8 mouse cellular contexts compared by ENCODE assay signal in the genomic region with DNA sequence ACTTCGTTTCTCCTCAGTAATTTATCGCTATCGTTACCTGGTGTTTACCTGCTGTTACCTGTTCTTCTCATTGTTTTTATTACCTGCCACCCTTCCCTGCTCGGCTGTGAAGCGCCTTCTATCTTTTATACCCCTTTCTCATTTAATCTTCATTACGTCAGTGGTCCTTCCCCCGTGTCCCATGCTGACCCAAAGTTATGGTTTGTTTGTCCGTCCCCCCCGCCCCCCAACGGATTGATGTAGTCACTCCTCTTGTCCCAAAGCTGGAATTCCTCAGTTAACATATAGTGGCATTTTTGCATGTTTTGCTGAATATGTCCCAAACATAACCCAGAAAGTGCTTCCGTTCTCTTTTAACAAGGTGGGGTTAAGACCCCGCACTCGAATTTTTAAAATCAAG. TPM values are rescaled to one million over a fixed set of nuclear protein-coding genes. Genes with fewer than 3 reads are reported as not detected.
DNase-seq lines count a peak whose midpoint lies in the region; ATAC-seq and TF ChIP-seq lines count a peak whose summit lies in the region.

No protein-coding gene starts in this region.

- peak overlapping the region; percentile 86 for H3K9ac ChIP-seq in lung, embryonic 16.5 days (ENCODE audit: low read length)
- H3K9ac ChIP-seq in embryonic facial prominence, embryonic 15.5 days = peak overlapping the region; percentile 47
- H3K9ac ChIP-seq in limb, embryonic 12.5 days (replicated peaks) = peak overlapping the region; percentile 79

- DNase-seq in lung, postnatal 36 days = no peak
- no peak for DNase-seq in layer of hippocampus, postnatal 25 days (ENCODE audit: extremely low spot score in 1 of 2, low spot score in 1 of 2)
- DNase-seq in left cerebral cortex, postnatal 36 days (ENCODE audit: low spot score in 2 of 2) = no peak
- DNase-seq in frontal cortex, postnatal 14 days (ENCODE audit: low spot score in 2 of 2) = no peak

- no peak for TF ChIP-seq POLR2A in olfactory bulb, adult 2 months (IDR thresholded peaks at IDR 0.05; ENCODE audit: insufficient read depth, low read depth, low read length)

- H3K4me1 ChIP-seq in lung, embryonic 16.5 days (replicated peaks; ENCODE audit: control insufficient read depth, insufficient read depth, low read length) = peaks cover 13% of the 10 kb centered on the region
- H3K4me1 ChIP-seq in embryonic facial prominence, embryonic 15.5 days = peaks cover 14% of the 10 kb centered on the region
- H3K4me1 ChIP-seq in limb, embryonic 12.5 days (replicated peaks) = peaks cover 15% of the 10 kb centered on the region
- H3K4me1 ChIP-seq in olfactory bulb, adult 2 months (ENCODE audit: control insufficient read depth, insufficient read depth, low read length) = peaks cover 4% of the 10 kb centered on the region; the same call in 1 of the 2 replicates

- intact Hi-C loops in left cerebral cortex, postnatal 36 days (cut with DNase I) = no loop called here

- peaks cover 17% of the 10 kb centered on the region for H3K36me3 ChIP-seq in lung, embryonic 16.5 days (ENCODE audit: control insufficient read depth, insufficient read depth, low read length)
- peaks cover 33% of the 10 kb centered on the region for H3K36me3 ChIP-seq in embryonic facial prominence, embryonic 15.5 days
- peaks cover 44% of the 10 kb centered on the region for H3K36me3 ChIP-seq in limb, embryonic 12.5 days

- TF ChIP-seq CTCF in olfactory bulb, adult 2 months (IDR thresholded peaks at IDR 0.05; ENCODE audit: insufficient read depth, low read depth, low read length) = no peak

- H3K4me3 ChIP-seq in lung, embryonic 16.5 days (ENCODE audit: low read length) = peak overlapping the region; percentile 85
- H3K4me3 ChIP-seq in embryonic facial prominence, embryonic 15.5 days (replicated peaks) = peak overlapping the region; percentile 61
- peak overlapping the region; percentile 82 for H3K4me3 ChIP-seq in limb, embryonic 12.5 days (replicated peaks)
- peak overlapping the region; percentile 76 for H3K4me3 ChIP-seq in olfactory bulb, adult 2 months (ENCODE audit: insufficient read depth, low read depth, low read length)

- ATAC-seq in lung, embryonic 16.5 days (ENCODE audit: low read depth) = no peak
- ATAC-seq in embryonic facial prominence, embryonic 15.5 days (ENCODE audit: insufficient number of reproducible peaks, low FRiP score, low TSS enrichment, low read depth) = no peak
- ATAC-seq in limb, embryonic 12.5 days (ENCODE audit: insufficient number of reproducible peaks, insufficient read depth, low FRiP score, low TSS enrichment, low read depth) = no peak

- peak overlapping the region; percentile 47 for H3K27ac ChIP-seq in lung, embryonic 16.5 days (ENCODE audit: low read length)
- H3K27ac ChIP-seq in embryonic facial prominence, embryonic 15.5 days (replicated peaks) = peak overlapping the region; percentile 58
- peak overlapping the region; percentile 60; the same call in 1 of the 2 replicates for H3K27ac ChIP-seq in limb, embryonic 12.5 days
- no peak overlapping the region for H3K27ac ChIP-seq in olfactory bulb, adult 2 months (ENCODE audit: insufficient read depth, low read depth, low read length)

- no peaks in the 10 kb centered on the region for H3K9me3 ChIP-seq in lung, embryonic 16.5 days (ENCODE audit: control insufficient read depth, low read length)
- H3K9me3 ChIP-seq in embryonic facial prominence, embryonic 15.5 days (replicated peaks) = no peaks in the 10 kb centered on the region
- H3K9me3 ChIP-seq in limb, embryonic 12.5 days = no peaks in the 10 kb centered on the region

- H3K27me3 ChIP-seq in lung, embryonic 16.5 days (ENCODE audit: control insufficient read depth, insufficient read depth, low read depth, low read length) = no peaks in the 10 kb centered on the region
- no peaks in the 10 kb centered on the region for H3K27me3 ChIP-seq in embryonic facial prominence, embryonic 15.5 days
- no peaks in the 10 kb centered on the region for H3K27me3 ChIP-seq in limb, embryonic 12.5 days

- WGBS in lung, embryonic 16.5 days = 2% methylated on average over 13 of the region's 13 CpGs
- WGBS in embryonic facial prominence, embryonic 15.5 days = 2% methylated on average over 13 of the region's 13 CpGs
- WGBS in limb, embryonic 12.5 days = 4% methylated on average over 13 of the region's 13 CpGs
- 3% methylated on average over 13 of the region's 13 CpGs for WGBS in olfactory bulb, adult 2 months

- H3K4me2 ChIP-seq in lung, embryonic 16.5 days (ENCODE audit: low read depth, low read length) = peak overlapping the region; percentile 77
- peak overlapping the region; percentile 80 for H3K4me2 ChIP-seq in embryonic facial prominence, embryonic 15.5 days (replicated peaks)
- H3K4me2 ChIP-seq in limb, embryonic 12.5 days = peak overlapping the region; percentile 85

RNA-seq across cellular contexts. Expression of a gene that starts 0.7 kb away (rescaled TPM):
- polyA plus RNA-seq in lung, embryonic 16.5 days (2015; fragmentation: Nextera tagmentation; extraction: Ambion mirVana) = 76.6 and 86.4 TPM in 2 replicates
- polyA plus RNA-seq in embryonic facial prominence, embryonic 15.5 days (2015; fragmentation: Nextera tagmentation; extraction: Ambion mirVana) = 58.2 and 61.7 TPM in 2 replicates
- 27.9 and 31.6 TPM in 2 replicates for polyA plus RNA-seq in limb, embryonic 12.5 days (2016; fragmentation: Nextera tagmentation; extraction: Ambion mirVana)
- not detected in 2 replicates for polyA plus RNA-seq in olfactory bulb, adult 2 months (2012; ENCODE audit: insufficient read depth, insufficient read length, low replicate concordance, missing spikeins)
- 1 to 10 TPM; 7.9 to 8.8 TPM for total RNA-seq in layer of hippocampus, postnatal 25 days (2021)
- 1 to 10 TPM; 7.1 to 7.7 TPM for total RNA-seq in left cerebral cortex, postnatal 36 days (2021)

RNA-seq across cellular contexts. Expression of a gene that starts 5.0 kb away (rescaled TPM):
- polyA plus RNA-seq in lung, embryonic 16.5 days (2015; fragmentation: Nextera tagmentation; extraction: Ambion mirVana) = 186 and 212 TPM in 2 replicates
- 194 and 196 TPM in 2 replicates for polyA plus RNA-seq in embryonic facial prominence, embryonic 15.5 days (2015; fragmentation: Nextera tagmentation; extraction: Ambion mirVana)
- polyA plus RNA-seq in limb, embryonic 12.5 days (2016; fragmentation: Nextera tagmentation; extraction: Ambion mirVana) = 241 and 260 TPM in 2 replicates
- polyA plus RNA-seq in olfactory bulb, adult 2 months (2012; ENCODE audit: insufficient read depth, insufficient read length, low replicate concordance, missing spikeins) = not detected in 2 replicates
- total RNA-seq in layer of hippocampus, postnatal 25 days (2021) = 10 to 100 TPM; 36.5 to 39.9 TPM
- total RNA-seq in left cerebral cortex, postnatal 36 days (2021) = 10 to 100 TPM; 32.9 to 40.9 TPM

RNA-seq across cellular contexts. Expression of a gene that starts 18.0 kb away (rescaled TPM):
- 18.2 and 18.4 TPM in 2 replicates for polyA plus RNA-seq in lung, embryonic 16.5 days (2015; fragmentation: Nextera tagmentation; extraction: Ambion mirVana)
- polyA plus RNA-seq in embryonic facial prominence, embryonic 15.5 days (2015; fragmentation: Nextera tagmentation; extraction: Ambion mirVana) = 25.4 and 28.1 TPM in 2 replicates
- 22.6 and 23.4 TPM in 2 replicates for polyA plus RNA-seq in limb, embryonic 12.5 days (2016; fragmentation: Nextera tagmentation; extraction: Ambion mirVana)
- polyA plus RNA-seq in olfactory bulb, adult 2 months (2012; ENCODE audit: insufficient read depth, insufficient read length, low replicate concordance, missing spikeins) = not detected in 2 replicates
- 10 to 100 TPM; 11.3 to 12.1 TPM for total RNA-seq in layer of hippocampus, postnatal 25 days (2021)
- 1 to 10 TPM; 8.4 to 8.5 TPM for total RNA-seq in left cerebral cortex, postnatal 36 days (2021)

RNA-seq across cellular contexts. Expression of a gene that starts 18.3 kb away (rescaled TPM):
- 56.0 and 56.7 TPM in 2 replicates for polyA plus RNA-seq in lung, embryonic 16.5 days (2015; fragmentation: Nextera tagmentation; extraction: Ambion mirVana)
- polyA plus RNA-seq in embryonic facial prominence, embryonic 15.5 days (2015; fragmentation: Nextera tagmentation; extraction: Ambion mirVana) = 62.5 and 64.7 TPM in 2 replicates
- polyA plus RNA-seq in limb, embryonic 12.5 days (2016; fragmentation: Nextera tagmentation; extraction: Ambion mirVana) = 56.4 and 58.0 TPM in 2 replicates
- polyA plus RNA-seq in olfactory bulb, adult 2 months (2012; ENCODE audit: insufficient read depth, insufficient read length, low replicate concordance, missing spikeins) = not detected in 2 replicates
- 10 to 100 TPM; 66.4 to 68.4 TPM for total RNA-seq in layer of hippocampus, postnatal 25 days (2021)
- 10 to 100 TPM; 65.0 to 66.9 TPM for total RNA-seq in left cerebral cortex, postnatal 36 days (2021)

RNA-seq across cellular contexts. Expression of a gene that starts 31.4 kb away (rescaled TPM):
- 4.9 and 5.3 TPM in 2 replicates for polyA plus RNA-seq in lung, embryonic 16.5 days (2015; fragmentation: Nextera tagmentation; extraction: Ambion mirVana)
- 2.3 and 2.6 TPM in 2 replicates for polyA plus RNA-seq in embryonic facial prominence, embryonic 15.5 days (2015; fragmentation: Nextera tagmentation; extraction: Ambion mirVana)
- 0.36 and 0.50 TPM in 2 replicates for polyA plus RNA-seq in limb, embryonic 12.5 days (2016; fragmentation: Nextera tagmentation; extraction: Ambion mirVana)
- polyA plus RNA-seq in olfactory bulb, adult 2 months (2012; ENCODE audit: insufficient read depth, insufficient read length, low replicate concordance, missing spikeins) = not detected in 2 replicates
- total RNA-seq in layer of hippocampus, postnatal 25 days (2021) = under 1 TPM; 0.54 to 0.81 TPM
- total RNA-seq in left cerebral cortex, postnatal 36 days (2021) = under 1 TPM; 0.50 to 0.76 TPM

Comparison
In these comparisons a context has a peak if more than half of its experiments do, and no peak if none do; other contexts are left out.
1. RNA of a gene that starts 0.7 kb away (polyA plus RNA-seq): 76.6 to 86.4 TPM in lung, embryonic 16.5 days, 58.2 to 61.7 TPM in embryonic facial prominence, embryonic 15.5 days and 27.9 to 31.6 TPM in limb, embryonic 12.5 days; not detected in olfactory bulb, adult 2 months; every median in the first group is over 10 times any median in the second.
2. RNA of a gene that starts 5.0 kb away (polyA plus RNA-seq): 241 to 260 TPM in limb, embryonic 12.5 days, 186 to 212 TPM in lung, embryonic 16.5 days and 194 to 196 TPM in embryonic facial prominence, embryonic 15.5 days; not detected in olfactory bulb, adult 2 months; every median in the first group is over 100 times any median in the second.
3. RNA of a gene that starts 18.0 kb away (polyA plus RNA-seq): 25.4 to 28.1 TPM in embryonic facial prominence, embryonic 15.5 days, 22.6 to 23.4 TPM in limb, embryonic 12.5 days and 18.2 to 18.4 TPM in lung, embryonic 16.5 days; not detected in olfactory bulb, adult 2 months; every median in the first group is over 10 times any median in the second.
4. Peak in every context shown above with its lines, with median percentiles within 50 percentile points of each other: H3K4me2 ChIP-seq, H3K4me3 ChIP-seq and H3K9ac ChIP-seq.